Mouse (Mus musculus): ENCODE results near the gene Gm960. TPM values are rescaled to one million over a fixed set of nuclear protein-coding genes. Genes with fewer than 3 reads are reported as not detected.
"Not testable (repeated sequence)": the region's sequence is repeated elsewhere in the genome, so short reads cannot be mapped to it uniquely, and the experiment has no call there.

The Gm960 gene
- total RNA-seq, 2 experiments from 2014 or later: not detected

DNA sequence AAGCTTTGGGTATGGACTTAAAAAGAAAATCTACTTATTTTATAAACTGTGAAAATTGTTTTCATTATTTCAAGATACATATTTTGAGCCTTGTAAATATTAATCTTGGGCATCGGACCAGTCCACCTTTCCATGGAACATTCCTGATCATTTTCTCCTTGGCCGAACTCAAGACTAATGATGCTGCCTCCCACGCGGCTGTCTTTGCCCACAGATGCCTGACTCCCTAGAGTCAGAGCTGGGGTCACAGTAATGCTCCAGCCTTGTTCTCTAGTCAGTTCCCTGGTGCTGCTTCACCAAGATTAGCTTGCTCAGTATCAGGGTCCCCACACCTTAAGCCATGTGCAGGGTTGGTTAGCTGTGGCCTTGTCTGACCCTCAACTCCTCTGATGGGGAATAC lies 92.8 kb downstream of the Gm960 start:
- intact Hi-C loops (cut with DNase I): no loop called here
- DNase-seq: no peak

DNA sequence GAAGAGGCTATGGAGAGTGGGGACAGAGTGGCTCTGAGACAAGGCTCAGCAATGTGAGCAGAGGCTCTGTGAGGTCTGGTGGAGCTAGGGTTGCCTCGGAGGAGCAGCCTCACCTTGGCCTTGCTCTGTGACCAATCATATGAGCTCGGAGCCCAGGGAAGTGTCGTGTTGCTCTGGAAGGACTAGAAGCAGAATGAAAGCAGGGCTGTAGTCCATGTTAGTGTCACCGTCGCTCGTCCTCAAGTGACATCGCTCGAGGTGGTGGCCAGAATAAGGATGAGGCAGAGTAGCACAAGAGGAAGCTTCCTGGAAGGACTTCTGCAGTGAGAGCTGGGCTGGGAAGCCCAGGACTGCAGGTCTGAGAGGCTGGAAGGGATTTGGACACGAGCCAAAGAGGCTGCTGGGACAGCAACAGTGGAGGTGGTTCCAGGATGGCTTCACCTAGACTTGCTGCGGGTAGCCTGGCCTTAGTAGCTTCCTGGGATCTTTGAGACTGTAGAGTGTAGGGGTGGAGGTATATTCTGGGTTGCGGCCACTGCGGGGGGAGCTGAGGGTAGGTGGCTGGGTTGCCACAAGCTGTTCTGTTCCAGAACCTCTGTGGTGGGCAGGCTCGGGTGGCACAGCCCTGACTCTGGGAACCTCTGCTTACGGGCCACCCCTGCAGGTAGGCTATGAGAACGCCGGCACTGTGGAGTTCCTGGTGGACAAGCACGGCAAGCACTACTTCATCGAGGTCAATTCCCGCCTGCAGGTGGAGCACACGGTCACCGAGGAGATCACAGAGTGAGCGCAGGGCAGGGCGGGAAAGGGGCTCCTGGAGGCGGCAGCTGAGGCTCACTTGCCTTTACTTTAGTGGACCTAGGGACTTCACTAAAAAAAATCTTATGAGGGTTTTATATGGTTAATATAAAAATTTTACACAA lies 94.4 kb downstream of the Gm960 start:
- DNase-seq: peak; percentile 26 to 50
- intact Hi-C loops (cut with DNase I): no loop called here

DNA sequence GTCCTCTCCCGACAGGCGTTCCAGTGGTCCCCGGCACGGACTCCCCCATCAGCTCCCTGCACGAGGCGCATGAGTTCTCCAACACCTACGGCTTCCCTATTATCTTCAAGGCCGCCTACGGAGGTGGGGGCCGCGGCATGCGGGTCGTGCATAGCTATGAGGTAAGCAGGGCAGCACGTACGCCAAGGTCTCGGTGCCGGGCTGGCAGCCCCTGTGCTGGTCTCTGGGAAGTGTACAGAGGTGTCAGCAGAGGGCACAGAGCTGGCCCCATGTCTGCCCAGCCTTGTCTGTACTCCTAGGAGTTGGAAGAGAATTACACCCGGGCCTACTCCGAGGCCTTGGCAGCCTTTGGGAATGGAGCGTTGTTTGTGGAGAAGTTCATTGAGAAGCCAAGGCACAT lies 96.0 kb downstream of the Gm960 start:
- no peak for DNase-seq
- intact Hi-C loops (cut with DNase I): no loop called here

DNA sequence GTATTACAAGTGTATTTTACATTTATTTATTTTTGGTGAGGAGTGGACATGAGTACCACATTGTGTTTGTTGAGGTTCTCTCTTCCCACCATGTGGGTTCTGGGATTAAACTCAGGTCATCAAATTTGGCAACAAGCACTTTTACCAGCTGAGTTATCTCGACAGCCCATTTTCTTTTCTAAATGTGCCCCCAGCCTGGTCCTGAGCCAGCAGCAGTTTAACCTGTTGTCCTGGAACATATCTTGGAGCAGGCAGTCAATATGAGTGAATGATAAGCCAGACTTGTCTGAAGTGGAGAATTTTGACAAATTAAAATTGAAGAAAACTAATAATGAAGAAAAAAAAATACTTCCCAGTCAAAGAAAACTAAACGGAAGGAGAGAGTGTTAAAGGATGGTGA lies 102.4 kb downstream of the Gm960 start:
- DNase-seq: no peak
- intact Hi-C loops (cut with DNase I): no loop called here

DNA sequence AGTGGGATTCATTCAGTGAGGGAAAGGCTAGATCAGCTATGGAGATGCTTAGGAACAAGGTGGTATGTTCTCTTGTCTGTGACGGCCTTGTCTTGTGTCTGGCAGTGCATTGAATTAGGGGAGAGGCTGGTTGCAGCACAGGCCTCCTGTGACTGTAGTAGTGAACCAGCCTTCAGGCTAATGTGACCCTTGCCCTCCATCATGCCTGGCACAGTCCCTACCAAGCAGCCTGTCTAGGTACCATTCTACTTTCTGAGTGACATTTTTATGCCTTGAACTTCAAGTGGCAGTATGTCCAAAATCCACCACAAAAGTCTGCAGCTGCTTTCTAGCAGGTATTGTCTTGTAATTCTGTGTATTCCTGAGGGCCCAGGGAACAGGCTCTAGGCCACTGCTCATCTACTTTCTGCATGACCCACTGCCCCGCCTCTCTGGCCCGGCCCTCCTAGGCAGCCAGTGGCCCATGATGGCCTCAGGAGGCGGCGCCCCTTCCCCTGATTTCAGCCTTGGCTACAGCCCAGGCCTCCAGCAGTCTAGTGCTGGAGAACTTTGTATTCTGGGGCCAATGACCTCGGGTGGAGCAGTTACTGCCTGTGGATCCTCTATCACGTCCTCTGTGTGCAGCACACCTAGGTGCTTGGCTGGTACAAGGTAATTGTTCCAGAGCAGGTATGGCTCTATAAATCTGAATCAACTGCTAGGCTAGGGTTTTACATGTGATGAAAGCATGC lies 104.5 kb downstream of the Gm960 start:
- intact Hi-C loops (cut with DNase I): no loop called here
- no peak for DNase-seq

DNA sequence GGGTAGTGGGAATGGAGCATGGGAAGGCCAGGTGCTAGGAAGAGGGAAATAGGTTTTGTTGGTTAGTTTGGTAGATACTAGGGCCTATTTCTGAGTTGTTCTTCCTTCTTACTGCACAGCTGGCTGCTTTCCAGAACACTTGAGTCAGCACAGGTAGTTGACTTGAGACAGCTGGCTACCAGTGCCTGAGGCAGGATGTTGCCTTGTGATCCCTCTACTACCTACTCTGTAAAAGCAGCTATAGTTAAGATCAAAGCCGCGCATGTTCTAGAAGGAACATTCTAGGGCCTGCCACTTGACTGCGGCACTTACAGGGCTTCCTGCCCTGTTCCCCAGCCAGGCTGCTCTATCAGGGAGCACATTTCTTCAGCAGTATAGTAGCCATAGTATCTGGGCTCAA lies 108.4 kb downstream of the Gm960 start:
- DNase-seq: no peak
- intact Hi-C loops (cut with DNase I): no loop called here

DNA sequence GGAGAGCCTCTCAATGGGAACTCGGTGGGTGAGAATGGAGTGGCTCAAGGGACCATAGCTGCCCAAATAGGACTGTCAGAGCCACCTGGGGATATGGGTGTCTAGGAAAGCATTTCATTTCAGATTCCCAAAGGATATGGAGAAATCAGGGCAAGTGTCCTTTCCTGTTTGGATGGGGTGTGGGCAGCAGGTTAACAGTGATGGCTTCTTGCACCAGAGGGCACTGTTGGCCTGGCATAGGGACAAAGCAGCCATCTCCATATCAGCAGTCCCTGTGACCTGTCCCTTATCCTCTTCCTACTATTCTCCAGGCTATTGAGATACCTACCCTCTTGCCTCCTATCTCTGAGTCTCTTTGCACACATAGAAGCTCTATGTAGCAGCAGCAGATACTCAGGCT lies 109.4 kb downstream of the Gm960 start:
- intact Hi-C loops (cut with DNase I): no loop called here
- peak in 1 of 2 experiments; percentile 22 for DNase-seq

DNA sequence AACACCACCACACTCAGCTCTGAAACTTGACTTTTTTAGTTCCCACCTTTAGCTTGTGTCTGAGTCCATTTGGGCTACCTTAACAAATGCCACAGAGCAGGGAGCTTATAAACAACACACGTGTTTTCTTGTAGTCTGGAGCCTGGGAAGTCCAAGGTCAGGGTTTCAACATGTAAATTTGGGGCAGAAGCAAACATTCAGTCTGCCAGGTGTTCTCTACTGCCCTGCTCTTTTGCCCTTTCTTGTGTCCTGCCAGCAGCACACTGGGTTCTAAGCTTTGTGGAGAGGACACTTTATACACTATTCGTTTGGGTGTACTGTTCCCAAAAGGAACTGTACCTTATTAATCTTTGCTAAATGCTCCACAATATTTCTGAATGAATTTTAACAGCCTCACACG lies 110.0 kb downstream of the Gm960 start:
- intact Hi-C loops (cut with DNase I): no loop called here

DNA sequence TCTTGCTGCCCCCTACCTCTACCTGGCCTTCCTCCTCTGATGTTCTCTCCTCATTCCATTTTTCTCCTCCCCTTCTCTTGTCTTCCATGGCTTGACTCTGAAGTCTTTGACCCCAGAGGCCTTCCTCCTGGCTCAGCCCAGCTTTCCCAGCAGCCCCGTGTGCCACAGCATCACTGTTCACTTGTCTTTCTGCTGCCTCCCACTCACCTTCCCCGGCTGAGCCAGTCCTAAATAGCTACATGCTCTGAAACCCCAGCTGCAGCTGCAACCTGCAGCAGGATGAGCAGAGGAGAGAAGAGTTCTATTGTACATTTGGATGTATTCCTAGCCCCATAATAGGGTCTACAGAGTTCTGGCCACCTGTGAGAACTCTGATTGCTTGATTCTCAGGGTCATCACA lies 111.0 kb downstream of the Gm960 start:
- DNase-seq: no peak
- intact Hi-C loops (cut with DNase I): no loop called here

More for the DNA sequence above, 110.0 kb downstream of the Gm960 start:
- DNase-seq: no peak

DNA sequence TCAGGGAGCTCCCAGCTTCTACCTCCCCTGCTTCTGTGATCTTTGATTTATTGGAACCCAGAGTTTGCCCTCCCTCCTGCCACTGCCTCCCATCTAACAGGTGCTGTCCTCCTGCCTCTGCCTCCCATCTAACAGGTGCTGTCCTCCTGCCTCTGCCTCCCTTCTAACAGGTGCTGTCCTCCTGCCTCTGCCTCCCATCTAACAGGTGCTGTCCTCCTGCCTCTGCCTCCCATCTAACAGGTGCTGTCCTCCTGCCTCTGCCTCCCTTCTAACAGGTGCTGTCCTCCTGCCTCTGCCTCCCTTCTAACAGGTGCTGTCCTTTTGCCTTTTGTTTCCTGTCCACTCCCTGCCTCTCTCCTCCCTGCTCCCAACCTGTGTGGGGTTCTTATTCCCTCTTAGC lies 111.7 kb downstream of the Gm960 start:
- DNase-seq; intact Hi-C loops (cut with DNase I): not testable (repeated sequence)

DNA sequence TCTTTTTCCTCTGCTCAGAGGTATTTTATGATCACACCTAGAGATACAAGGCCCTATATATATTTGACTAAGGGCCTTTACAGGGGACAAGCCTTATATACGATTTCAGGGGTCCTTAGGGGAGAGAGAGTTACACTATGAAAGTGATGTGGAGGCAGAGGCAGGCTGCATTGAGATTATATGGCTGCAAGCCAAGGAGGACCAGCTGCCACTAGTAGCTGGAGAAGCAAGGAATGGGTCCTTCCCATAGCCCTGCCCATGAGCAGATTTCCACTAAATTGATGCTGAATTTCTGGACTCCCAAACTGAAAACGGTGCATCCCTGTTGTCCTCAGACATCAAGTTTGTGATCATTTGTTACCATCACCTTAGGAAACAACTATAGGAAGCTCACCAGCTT lies 114.6 kb downstream of the Gm960 start:
- intact Hi-C loops (cut with DNase I): no loop called here
- DNase-seq: no peak

DNA sequence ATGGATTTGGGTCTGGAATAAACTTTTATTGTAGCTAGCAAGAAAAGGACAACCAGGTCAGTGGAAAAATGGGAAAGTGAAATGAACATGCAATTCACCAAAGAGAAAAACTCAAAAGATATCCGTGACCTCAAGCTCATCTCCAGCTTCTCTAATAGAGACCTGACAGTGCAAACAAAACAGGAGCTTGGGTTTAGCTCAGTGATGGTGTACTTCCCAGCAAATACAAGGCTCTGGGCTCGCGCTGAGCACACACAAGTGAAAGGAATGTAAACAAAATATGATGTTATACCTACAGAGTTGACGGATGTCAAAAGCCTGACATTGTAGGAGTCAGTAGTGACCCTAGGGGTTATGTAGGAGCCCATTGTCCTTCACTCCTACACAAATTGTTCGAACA lies 119.2 kb downstream of the Gm960 start:
- intact Hi-C loops (cut with DNase I): no loop called here

DNA sequence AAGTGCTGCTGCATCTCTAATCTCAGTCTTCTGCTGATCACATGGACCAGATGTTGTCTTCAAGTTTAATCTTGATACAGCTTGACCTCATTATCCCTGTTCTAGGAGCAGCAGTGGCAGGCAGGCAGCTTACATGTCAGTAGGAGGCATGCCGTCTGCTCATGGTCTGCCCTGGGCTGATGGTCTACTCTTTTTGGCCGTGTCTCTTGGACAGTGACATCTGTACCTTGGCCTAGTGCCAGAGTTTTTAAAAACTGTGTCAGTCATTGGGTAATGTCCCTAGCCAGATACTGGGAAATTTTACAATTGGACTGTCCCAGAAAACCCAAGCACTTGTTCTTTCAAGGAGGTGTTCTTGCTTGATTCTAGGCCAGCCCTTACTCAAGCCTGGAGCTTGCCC lies 119.7 kb downstream of the Gm960 start:
- DNase-seq: peak; percentile 31 to 40
- intact Hi-C loops (cut with DNase I): no loop called here

More for the DNA sequence above, 119.2 kb downstream of the Gm960 start:
- DNase-seq: no peak

Small RNA genes within 50 kb of the gene (microRNA-seq; reads per million reads assigned to microRNA genes)
- 0.81 to 4.5 reads per million in 2 experiments for gene Mir6986

Other genes starting within 250 kb of the Gm960 start
- 1 to 10 TPM; 1.8 to 5.0 TPM for gene Syt12, start 221.2 kb downstream of the Gm960 start, total RNA-seq (2021)
- gene 2010003K11Rik, start 200.1 kb downstream of the Gm960 start, total RNA-seq (2021): under 1 TPM in 1 of 2 experiments, not detected in 1; 0.48 TPM
- gene Pcx, start 188.2 kb downstream of the Gm960 start, total RNA-seq (2021): 10 to 100 TPM in 1 of 2 experiments, 1 to 10 TPM in 1; 6.4 to 21.2 TPM
- 10 to 100 TPM; 10.0 to 11.5 TPM for gene Lrfn4, start 83.0 kb downstream of the Gm960 start, total RNA-seq (2021)
- gene Rce1, start 73.0 kb downstream of the Gm960 start, total RNA-seq (2021): 10 to 100 TPM; 10.6 to 12.4 TPM
- gene Sptbn2, start 12.5 kb upstream of the Gm960 start, total RNA-seq (2021): under 1 TPM; 0.15 to 0.22 TPM
- 1 to 10 TPM; 5.8 to 6.3 TPM for gene Rbm4b, start 57.8 kb upstream of the Gm960 start, total RNA-seq (2021)
- gene Rbm4, start 95.2 kb upstream of the Gm960 start, total RNA-seq (2021): 10 to 100 TPM; 41.4 to 48.7 TPM
- 10 to 100 TPM; 21.1 to 24.7 TPM for gene Gm21992, start 112.9 kb upstream of the Gm960 start, total RNA-seq (2021)
- gene Rbm14, start 113.0 kb upstream of the Gm960 start, total RNA-seq (2021): 10 to 100 TPM; 25.3 to 32.3 TPM
- gene Ccs, start 140.7 kb upstream of the Gm960 start, total RNA-seq (2021): 10 to 100 TPM; 29.3 to 29.9 TPM
- not detected for gene Ccdc87, start 140.7 kb upstream of the Gm960 start, total RNA-seq (2021)
- 10 to 100 TPM; 69.5 to 76.3 TPM for gene Ctsf, start 156.5 kb upstream of the Gm960 start, total RNA-seq (2021)
- gene Actn3, start 179.2 kb upstream of the Gm960 start, total RNA-seq (2021): under 1 TPM; 0.39 to 0.88 TPM
- gene Zdhhc24, start 180.0 kb upstream of the Gm960 start, total RNA-seq (2021): 1 to 10 TPM; 4.3 to 4.6 TPM
- 1 to 10 TPM; 3.3 to 3.9 TPM for gene Bbs1, start 208.0 kb upstream of the Gm960 start, total RNA-seq (2021)
- 10 to 100 TPM; 25.4 to 26.0 TPM for gene Dpp3, start 229.6 kb upstream of the Gm960 start, total RNA-seq (2021)
- 1 to 10 TPM in 1 of 2 experiments, under 1 TPM in 1; 0.73 to 1.1 TPM for gene Peli3, start 244.5 kb upstream of the Gm960 start, total RNA-seq (2021)

All from heart, postnatal 14 days (tissue).